ENCODE assay signal across 19 mouse cellular contexts in the genomic region with DNA sequence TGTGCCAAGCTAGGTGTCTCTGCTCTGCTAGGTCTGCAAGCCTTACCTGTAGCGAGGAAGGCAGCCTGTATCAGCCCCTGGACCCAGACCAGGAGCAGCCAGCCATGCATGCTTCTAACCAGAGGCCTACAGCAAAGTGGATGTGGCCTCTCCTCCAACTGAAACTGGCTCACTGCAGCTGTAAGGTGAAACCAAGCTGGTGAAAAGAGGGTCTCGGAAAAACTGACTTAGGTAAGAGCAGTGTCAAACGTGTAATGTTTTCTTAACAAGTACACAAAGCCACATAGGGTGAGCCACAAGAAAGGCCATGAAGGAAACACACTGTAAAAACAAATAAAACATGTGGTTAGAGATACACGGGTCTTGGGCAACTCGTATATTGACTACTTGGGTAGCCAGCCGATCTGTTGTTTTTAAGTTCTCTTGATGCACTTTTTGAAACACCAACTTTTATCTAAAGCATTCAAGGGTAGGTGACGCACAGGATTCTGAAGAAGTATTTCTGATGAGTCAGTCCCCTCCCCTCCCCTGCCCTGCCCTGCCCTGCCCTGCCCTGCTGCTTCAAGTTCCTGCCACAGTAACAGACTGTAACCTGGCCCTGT. TPM values are rescaled to one million over a fixed set of nuclear protein-coding genes. Genes with fewer than 3 reads are reported as not detected.
DNase-seq lines count a peak whose midpoint lies in the region; ATAC-seq lines count a peak whose summit lies in the region.
"Had no signal": no experiment of that assay in that cellular context is flagged by ENCODE, and none has a peak within 500 bp of the region (broad histone marks: within the 10 kb centered on the region; RNA-seq: fewer than 3 reads in every experiment).

A gene (minus strand): TSS at position 169 of the 602 bp plus-strand sequence.

- ATAC-seq in heart, embryonic 12.5 days (ENCODE audit: insufficient number of reproducible peaks, low FRiP score), result peak; percentile 79; the same call in 1 of the 2 replicates
- peak; percentile 29; the same call in 1 of the 2 replicates for ATAC-seq in neutrophil, adult 5-6 weeks (ENCODE audit: extremely low read depth, insufficient number of reproducible peaks, low FRiP score, poor library complexity, severe bottlenecking)
- ATAC-seq: forebrain, embryonic 16.5 days had no signal

- H3K27ac ChIP-seq in heart, embryonic 12.5 days (ENCODE audit: poor library complexity, severe bottlenecking), result no peak within 1 kb of the TSS
- no peak within 1 kb of the TSS for H3K27ac ChIP-seq in limb, embryonic 10.5 days
- H3K27ac ChIP-seq in hindbrain, embryonic 10.5 days, result no peak within 1 kb of the TSS
- H3K27ac ChIP-seq: embryonic facial prominence, embryonic 15.5 days; kidney, postnatal 0 days; limb, embryonic 12.5 days; neural tube, embryonic 12.5 days had no signal

- no peak within 1 kb of the TSS for H3K4me3 ChIP-seq in heart, embryonic 12.5 days
- no peak within 1 kb of the TSS for H3K4me3 ChIP-seq in limb, embryonic 10.5 days
- no peak within 1 kb of the TSS for H3K4me3 ChIP-seq in hindbrain, embryonic 10.5 days
- H3K4me3 ChIP-seq: embryonic facial prominence, embryonic 15.5 days; limb, embryonic 12.5 days; neural tube, embryonic 12.5 days had no signal

- WGBS in heart, embryonic 12.5 days, result 56% methylated on average over 7 of the region's 7 CpGs
- 85% methylated on average over 7 of the region's 7 CpGs for WGBS in limb, embryonic 10.5 days
- WGBS in hindbrain, embryonic 10.5 days, result 79% methylated on average over 7 of the region's 7 CpGs

- no peaks in the 10 kb centered on the region for H3K4me1 ChIP-seq in heart, embryonic 12.5 days (replicated peaks)
- H3K4me1 ChIP-seq in limb, embryonic 10.5 days, result no peaks in the 10 kb centered on the region
- peaks cover 12% of the 10 kb centered on the region for H3K4me1 ChIP-seq in hindbrain, embryonic 10.5 days (replicated peaks)
- H3K4me1 ChIP-seq: embryonic facial prominence, embryonic 15.5 days; limb, embryonic 12.5 days; neural tube, embryonic 12.5 days had no signal

- no peak within 1 kb of the TSS for H3K4me2 ChIP-seq in heart, embryonic 12.5 days
- H3K4me2 ChIP-seq: embryonic facial prominence, embryonic 15.5 days; limb, embryonic 12.5 days; neural tube, embryonic 12.5 days had no signal

- H3K36me3 ChIP-seq in heart, embryonic 12.5 days, result no peaks in the 10 kb centered on the region
- H3K36me3 ChIP-seq in limb, embryonic 10.5 days, result no peaks in the 10 kb centered on the region
- H3K36me3 ChIP-seq in hindbrain, embryonic 10.5 days, result no peaks in the 10 kb centered on the region
- H3K36me3 ChIP-seq: embryonic facial prominence, embryonic 15.5 days; limb, embryonic 12.5 days; neural tube, embryonic 12.5 days had no signal

- no peak within 1 kb of the TSS for H3K9ac ChIP-seq in heart, embryonic 12.5 days
- H3K9ac ChIP-seq: embryonic facial prominence, embryonic 15.5 days; limb, embryonic 12.5 days; neural tube, embryonic 12.5 days had no signal

- intact Hi-C loops in heart, postnatal 14 days (cut with DNase I), result no loop called here

- no peaks in the 10 kb centered on the region for H3K9me3 ChIP-seq in heart, embryonic 12.5 days (replicated peaks)
- no peaks in the 10 kb centered on the region for H3K9me3 ChIP-seq in limb, embryonic 10.5 days (replicated peaks)
- H3K9me3 ChIP-seq in hindbrain, embryonic 10.5 days, result no peaks in the 10 kb centered on the region
- H3K9me3 ChIP-seq: embryonic facial prominence, embryonic 15.5 days; limb, embryonic 12.5 days; neural tube, embryonic 12.5 days had no signal

- no peak for DNase-seq in heart, postnatal 14 days
- DNase-seq in CD4-positive helper T cell, adult 2 months (ENCODE audit: low read depth, low spot score), result peak; percentile 89
- peak; percentile 81 for DNase-seq in T-cell, adult 2 months (ENCODE audit: low spot score)
- no peak for DNase-seq in limb, embryonic 10.5 days (ENCODE audit: low spot score)
- DNase-seq in layer of hippocampus, adult 11-12 months (ENCODE audit: low spot score), result no peak
- DNase-seq in hindbrain, embryonic 10.5 days (ENCODE audit: low spot score), result no peak
- DNase-seq: gastrocnemius, postnatal 36 days; lung, adult 2 months; right cerebral cortex, adult 18-20 months had no signal

- no peaks in the 10 kb centered on the region for H3K27me3 ChIP-seq in heart, embryonic 12.5 days (replicated peaks)
- H3K27me3 ChIP-seq in limb, embryonic 10.5 days (ENCODE audit: low read depth, poor library complexity, severe bottlenecking), result peaks cover 7% of the 10 kb centered on the region; the same call in 1 of the 2 replicates
- H3K27me3 ChIP-seq in hindbrain, embryonic 10.5 days (ENCODE audit: insufficient read depth, poor library complexity, severe bottlenecking), result no peaks in the 10 kb centered on the region
- H3K27me3 ChIP-seq: embryonic facial prominence, embryonic 15.5 days; neural tube, embryonic 12.5 days had no signal

RNA-seq across cellular contexts. Expression of the gene that starts here (rescaled TPM):
- polyA plus RNA-seq in heart, embryonic 12.5 days (2016; fragmentation: Nextera tagmentation; extraction: Ambion mirVana), result not detected in 2 replicates
- total RNA-seq in heart, postnatal 14 days (2021), result not detected
- total RNA-seq in neutrophil, adult 5-6 weeks (2017), result not detected in 2 replicates
- not detected in 2 replicates for polyA plus RNA-seq in limb, embryonic 10.5 days (2016; fragmentation: Nextera tagmentation; extraction: Ambion mirVana)
- not detected in 2 replicates for polyA plus RNA-seq in hindbrain, embryonic 10.5 days (2016; fragmentation: Nextera tagmentation; extraction: Ambion mirVana)
- total RNA-seq: gastrocnemius, postnatal 36 days; layer of hippocampus, postnatal 25 days; megakaryocyte-erythroid progenitor cell, adult 5-6 weeks had no signal
- polyA plus RNA-seq: forebrain, embryonic 16.5 days; intestine, embryonic 14.5 days; kidney, postnatal 0 days; limb, embryonic 12.5 days; neural tube, embryonic 12.5 days had no signal

Comparison
In these comparisons a context has a peak if more than half of its experiments do, and no peak if none do; other contexts are left out.
1. Peak in ATAC-seq in heart, embryonic 12.5 days; RNA of the gene not detected or under 1 TPM.
2. Peak in ATAC-seq in neutrophil, adult 5-6 weeks; RNA of the gene not detected or under 1 TPM.
3. DNase-seq: peak in CD4-positive helper T cell, adult 2 months (single experiment) and T-cell, adult 2 months (single experiment); none in heart, postnatal 14 days (0 of 2), limb, embryonic 10.5 days (single experiment), layer of hippocampus, adult 11-12 months (single experiment) and hindbrain, embryonic 10.5 days (single experiment).